Mouse (Mus musculus): ENCODE measurements around the gene Lingo2. TPM values are rescaled to one million over a fixed set of nuclear protein-coding genes. Genes with fewer than 3 reads are reported as not detected.
"Not testable (repeated sequence)": the region's sequence is repeated elsewhere in the genome, so short reads cannot be mapped to it uniquely, and the experiment has no call there.

The Lingo2 gene
- polyA plus RNA-seq, 1 experiment from 2014 or later: 38.5 TPM

GRCm38 (mm10) chr4:35746693-35747092, 1204.9 kb downstream of the Lingo2 start:
- H3K4me1 ChIP-seq (ENCODE audit: control insufficient read depth, insufficient read depth, low read length): no peaks in the 10 kb centered on the region
- H3K27ac ChIP-seq (replicated peaks; ENCODE audit: low read depth, low read length): no peak overlapping the region
- ATAC-seq (ENCODE audit: low FRiP score, low TSS enrichment): no peak
- H3K36me3 ChIP-seq (ENCODE audit: control insufficient read depth, insufficient read depth, low read length): no peaks in the 10 kb centered on the region
- WGBS: 33% methylated on average over 6 of the region's 6 CpGs
- peak; percentile 65 for DNase-seq
- H3K4me3 ChIP-seq (replicated peaks; ENCODE audit: low read depth, low read length): no peak overlapping the region
- no peak overlapping the region for H3K9ac ChIP-seq (replicated peaks; ENCODE audit: low read length)
- no peaks in the 10 kb centered on the region for H3K27me3 ChIP-seq (ENCODE audit: control insufficient read depth, insufficient read depth, low read length)
- H3K4me2 ChIP-seq (ENCODE audit: low read length): no peak overlapping the region
- no peaks in the 10 kb centered on the region for H3K9me3 ChIP-seq (ENCODE audit: control insufficient read depth, low read length)

- no peak for DNase-seq
- no peak overlapping the region for H3K4me2 ChIP-seq (ENCODE audit: low read length)
- H3K4me3 ChIP-seq (replicated peaks; ENCODE audit: low read depth, low read length): no peak overlapping the region
- 70% methylated on average over 1 of the region's 1 CpGs for WGBS
- H3K4me1 ChIP-seq (ENCODE audit: control insufficient read depth, insufficient read depth, low read length): no peaks in the 10 kb centered on the region
- no peak overlapping the region for H3K9ac ChIP-seq (replicated peaks; ENCODE audit: low read length)
- no peak overlapping the region for H3K27ac ChIP-seq (replicated peaks; ENCODE audit: low read depth, low read length)
- no peaks in the 10 kb centered on the region; the same call in 1 of the 2 replicates for H3K9me3 ChIP-seq (ENCODE audit: control insufficient read depth, low read length)
- no peak for ATAC-seq (ENCODE audit: low FRiP score, low TSS enrichment)
- no peaks in the 10 kb centered on the region for H3K36me3 ChIP-seq (ENCODE audit: control insufficient read depth, insufficient read depth, low read length)
- no peaks in the 10 kb centered on the region for H3K27me3 ChIP-seq (ENCODE audit: control insufficient read depth, insufficient read depth, low read length)
Measured at GRCm38 (mm10) chr4:35724774-35725173, 1226.8 kb downstream of the Lingo2 start.

GRCm38 (mm10) chr4:35704126-35704525, 1247.4 kb downstream of the Lingo2 start:
- WGBS: 4% methylated on average over 2 of the region's 2 CpGs
- H3K4me1 ChIP-seq (ENCODE audit: control insufficient read depth, insufficient read depth, low read length): peaks cover 8% of the 10 kb centered on the region
- no peak overlapping the region for H3K9ac ChIP-seq (replicated peaks; ENCODE audit: low read length)
- H3K27me3 ChIP-seq (ENCODE audit: control insufficient read depth, insufficient read depth, low read length): no peaks in the 10 kb centered on the region
- DNase-seq (no peak), ATAC-seq (ENCODE audit: low FRiP score, low TSS enrichment) (no peak)
- H3K4me2 ChIP-seq (ENCODE audit: low read length): no peak overlapping the region
- H3K9me3 ChIP-seq (ENCODE audit: control insufficient read depth, low read length): no peaks in the 10 kb centered on the region
- no peak overlapping the region for H3K27ac ChIP-seq (replicated peaks; ENCODE audit: low read depth, low read length)
- no peak overlapping the region for H3K4me3 ChIP-seq (replicated peaks; ENCODE audit: low read depth, low read length)
- no peaks in the 10 kb centered on the region for H3K36me3 ChIP-seq (ENCODE audit: control insufficient read depth, insufficient read depth, low read length)

GRCm38 (mm10) chr4:35702661-35703060, 1248.9 kb downstream of the Lingo2 start:
- 18% methylated on average over 1 of the region's 1 CpGs for WGBS
- no peak for ATAC-seq (ENCODE audit: low FRiP score, low TSS enrichment)
- no peaks in the 10 kb centered on the region for H3K9me3 ChIP-seq (ENCODE audit: control insufficient read depth, low read length)

GRCm38 (mm10) chr4:35695137-35695522, 1256.4 kb downstream of the Lingo2 start:
- Histone ChIP-seq H3K9ac (replicated peaks; ENCODE audit: low read length) (no peak overlapping the region), H3K27me3 (ENCODE audit: control insufficient read depth, insufficient read depth, low read length) (no peaks in the 10 kb centered on the region), H3K4me3 (replicated peaks; ENCODE audit: low read depth, low read length) (no peak overlapping the region), H3K4me2 (ENCODE audit: low read length) (no peak overlapping the region), H3K36me3 (ENCODE audit: control insufficient read depth, insufficient read depth, low read length) (no peaks in the 10 kb centered on the region), H3K9me3 (ENCODE audit: control insufficient read depth, low read length) (no peaks in the 10 kb centered on the region), H3K4me1 (ENCODE audit: control insufficient read depth, insufficient read depth, low read length) (no peaks in the 10 kb centered on the region), H3K27ac (replicated peaks; ENCODE audit: low read depth, low read length) (no peak overlapping the region)
- DNase-seq (no peak), ATAC-seq (ENCODE audit: low FRiP score, low TSS enrichment) (no peak)
- WGBS: 56% methylated on average over 2 of the region's 2 CpGs

More at GRCm38 (mm10) chr4:35702661-35703060, 1248.9 kb downstream of the Lingo2 start:
- no peak for DNase-seq
- Histone ChIP-seq H3K4me1 (ENCODE audit: control insufficient read depth, insufficient read depth, low read length) (peaks cover 8% of the 10 kb centered on the region), H3K27ac (replicated peaks; ENCODE audit: low read depth, low read length) (no peak overlapping the region), H3K36me3 (ENCODE audit: control insufficient read depth, insufficient read depth, low read length) (no peaks in the 10 kb centered on the region), H3K27me3 (ENCODE audit: control insufficient read depth, insufficient read depth, low read length) (no peaks in the 10 kb centered on the region), H3K9ac (replicated peaks; ENCODE audit: low read length) (no peak overlapping the region), H3K4me3 (replicated peaks; ENCODE audit: low read depth, low read length) (no peak overlapping the region), H3K4me2 (ENCODE audit: low read length) (no peak overlapping the region)

- ATAC-seq (ENCODE audit: low FRiP score, low TSS enrichment): no peak
- no peaks in the 10 kb centered on the region for H3K4me1 ChIP-seq (ENCODE audit: control insufficient read depth, insufficient read depth, low read length)
- no peaks in the 10 kb centered on the region for H3K36me3 ChIP-seq (ENCODE audit: control insufficient read depth, insufficient read depth, low read length)
- no peak overlapping the region for H3K27ac ChIP-seq (replicated peaks; ENCODE audit: low read depth, low read length)
- H3K4me2 ChIP-seq (ENCODE audit: low read length): no peak overlapping the region
- H3K4me3 ChIP-seq (replicated peaks; ENCODE audit: low read depth, low read length): no peak overlapping the region
- 92% methylated on average over 4 of the region's 4 CpGs for WGBS
- no peak overlapping the region for H3K9ac ChIP-seq (replicated peaks; ENCODE audit: low read length)
- H3K9me3 ChIP-seq (ENCODE audit: control insufficient read depth, low read length): no peaks in the 10 kb centered on the region
- DNase-seq: no peak
- no peaks in the 10 kb centered on the region for H3K27me3 ChIP-seq (ENCODE audit: control insufficient read depth, insufficient read depth, low read length)
Measured at GRCm38 (mm10) chr4:35694360-35695136, 1257.0 kb downstream of the Lingo2 start.

- ATAC-seq (ENCODE audit: low FRiP score, low TSS enrichment) (no peak), DNase-seq (no peak)
- H3K27ac ChIP-seq (replicated peaks; ENCODE audit: low read depth, low read length): no peak overlapping the region
- no peak overlapping the region for H3K4me2 ChIP-seq (ENCODE audit: low read length)
- H3K9me3 ChIP-seq (ENCODE audit: control insufficient read depth, low read length): no peaks in the 10 kb centered on the region
- WGBS: 79% methylated on average over 5 of the region's 5 CpGs
- no peak overlapping the region for H3K9ac ChIP-seq (replicated peaks; ENCODE audit: low read length)
- no peaks in the 10 kb centered on the region for H3K27me3 ChIP-seq (ENCODE audit: control insufficient read depth, insufficient read depth, low read length)
- no peaks in the 10 kb centered on the region for H3K36me3 ChIP-seq (ENCODE audit: control insufficient read depth, insufficient read depth, low read length)
- no peaks in the 10 kb centered on the region for H3K4me1 ChIP-seq (ENCODE audit: control insufficient read depth, insufficient read depth, low read length)
- H3K4me3 ChIP-seq (replicated peaks; ENCODE audit: low read depth, low read length): no peak overlapping the region
Measured at GRCm38 (mm10) chr4:35690521-35690920, 1261.0 kb downstream of the Lingo2 start.

- not testable (repeated sequence) for H3K4me1 ChIP-seq (ENCODE audit: control insufficient read depth, insufficient read depth, low read length); H3K36me3 ChIP-seq (ENCODE audit: control insufficient read depth, insufficient read depth, low read length); H3K4me3 ChIP-seq (replicated peaks; ENCODE audit: low read depth, low read length); H3K9ac ChIP-seq (replicated peaks; ENCODE audit: low read length); H3K27me3 ChIP-seq (ENCODE audit: control insufficient read depth, insufficient read depth, low read length); H3K4me2 ChIP-seq (ENCODE audit: low read length); H3K27ac ChIP-seq (replicated peaks; ENCODE audit: low read depth, low read length); H3K9me3 ChIP-seq (ENCODE audit: control insufficient read depth, low read length)
- ATAC-seq (ENCODE audit: low FRiP score, low TSS enrichment) (peak; percentile 78), DNase-seq (peak; percentile 27)
- WGBS: 67% methylated on average over 5 of the region's 5 CpGs
Measured at GRCm38 (mm10) chr4:35688498-35689240, 1262.9 kb downstream of the Lingo2 start.

Measured in midbrain, embryonic 14.5 days (tissue).